Mouse (Mus musculus) WW6 (cell line): Measurements from ENCODE around the gene Zfp36l2.

ENCODE experiments used
- DNase-seq: peaks from one replicate; pipeline ENCODE4 v3.0.0-alpha.2; 2013; ENCODE audit warnings: low read depth, low spot score

The Zfp36l2 gene

GRCm38 (mm10) chr17:84177481-84177880, 10.3 kb downstream of the Zfp36l2 start:
- DNase-seq: no peak

GRCm38 (mm10) chr17:84176446-84176845, 11.3 kb downstream of the Zfp36l2 start:
- DNase-seq: no peak

GRCm38 (mm10) chr17:84175196-84175595, 12.6 kb downstream of the Zfp36l2 start:
- no peak for DNase-seq

- DNase-seq: no peak
Measured at GRCm38 (mm10) chr17:84167377-84167776, 20.4 kb downstream of the Zfp36l2 start.

GRCm38 (mm10) chr17:84166135-84166860, 21.4 kb downstream of the Zfp36l2 start:
- no peak for DNase-seq

GRCm38 (mm10) chr17:84165735-84166134, 22.0 kb downstream of the Zfp36l2 start:
- no peak for DNase-seq

GRCm38 (mm10) chr17:84164146-84164545, 23.6 kb downstream of the Zfp36l2 start:
- DNase-seq: no peak

- no peak for DNase-seq
Measured at GRCm38 (mm10) chr17:84163066-84163785, 24.5 kb downstream of the Zfp36l2 start.

GRCm38 (mm10) chr17:84162211-84162760, 25.5 kb downstream of the Zfp36l2 start:
- no peak for DNase-seq

- DNase-seq: no peak
Measured at GRCm38 (mm10) chr17:84161231-84161854, 26.4 kb downstream of the Zfp36l2 start.

GRCm38 (mm10) chr17:84158891-84159290, 28.9 kb downstream of the Zfp36l2 start:
- DNase-seq: no peak

GRCm38 (mm10) chr17:84158461-84158795, 29.3 kb downstream of the Zfp36l2 start:
- DNase-seq: no peak

GRCm38 (mm10) chr17:84157743-84158460, 29.8 kb downstream of the Zfp36l2 start:
- no peak for DNase-seq

GRCm38 (mm10) chr17:84156748-84157742, 30.7 kb downstream of the Zfp36l2 start:
- no peak for DNase-seq

GRCm38 (mm10) chr17:84156227-84156573, 31.5 kb downstream of the Zfp36l2 start:
- DNase-seq: no peak

GRCm38 (mm10) chr17:84155516-84156226, 32.1 kb downstream of the Zfp36l2 start:
- no peak for DNase-seq

- DNase-seq: no peak
Measured at GRCm38 (mm10) chr17:84155029-84155338, 32.8 kb downstream of the Zfp36l2 start.

GRCm38 (mm10) chr17:84154302-84155028, 33.3 kb downstream of the Zfp36l2 start:
- no peak for DNase-seq

- no peak for DNase-seq
Measured at GRCm38 (mm10) chr17:84152976-84153786, 34.6 kb downstream of the Zfp36l2 start.
